Mouse (Mus musculus): ENCODE data around the gene 1300017J02Rik. TPM values are rescaled to one million over a fixed set of nuclear protein-coding genes. Genes with fewer than 3 reads are reported as not detected.
A peak's percentile ranks its signal among the peaks of the same experiment; 100 is the strongest.

1300017J02Rik gene
- polyA plus RNA-seq, 1 experiment = not detected

DNA sequence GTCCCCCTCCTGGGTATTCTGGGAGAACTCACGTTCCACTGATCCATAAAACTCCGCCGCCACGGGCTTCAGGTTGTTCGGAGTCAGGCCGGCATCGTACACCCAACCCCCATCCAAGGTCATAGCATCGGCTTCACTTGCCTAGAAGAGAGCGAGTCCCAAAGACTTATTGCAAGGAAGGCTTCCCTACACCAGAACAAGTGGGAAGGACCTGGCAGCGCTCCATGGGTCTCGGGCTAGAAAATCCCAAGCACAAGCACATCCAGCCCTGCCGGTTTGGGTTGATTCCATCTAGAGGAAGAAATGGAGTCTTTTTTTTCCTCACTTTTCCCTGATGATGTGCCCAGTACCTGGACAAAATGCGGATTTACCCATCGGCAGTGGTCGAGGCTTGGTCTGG is 78.1 kb downstream of the 1300017J02Rik start:
- H3K4me1 ChIP-seq (ENCODE audit: control insufficient read depth, insufficient read depth, low read length) = peaks cover 19% of the 10 kb centered on the region
- no peak overlapping the region for H3K27ac ChIP-seq (ENCODE audit: insufficient read depth, low read depth, low read length)
- TF ChIP-seq CTCF (IDR thresholded peaks at IDR 0.05; ENCODE audit: low read depth, low read length) (no peak), POLR2A (IDR thresholded peaks at IDR 0.05; ENCODE audit: borderline replicate concordance, low read depth, low read length) (no peak)
- H3K4me3 ChIP-seq (ENCODE audit: insufficient read depth, low read length) = no peak overlapping the region

DNA sequence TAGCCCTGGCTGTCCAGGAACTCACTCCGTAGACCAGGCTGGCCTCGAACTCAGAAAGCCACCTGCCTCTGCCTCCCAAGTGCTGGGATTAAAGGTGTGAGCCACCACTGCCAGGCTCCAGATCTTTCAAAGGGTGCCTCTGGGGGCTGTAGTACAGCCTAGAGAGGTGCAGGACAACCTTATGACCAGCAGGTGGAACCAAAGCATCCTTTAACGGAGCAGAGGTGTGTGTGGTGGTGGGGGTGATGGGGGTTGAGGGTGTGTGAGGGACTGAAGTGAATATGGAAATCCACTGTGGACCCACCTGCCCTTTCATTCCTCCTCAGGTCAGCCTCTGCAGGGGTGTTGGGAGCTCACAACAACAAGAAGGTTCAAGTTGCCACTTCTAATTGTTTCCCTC is 79.4 kb downstream of the 1300017J02Rik start:
- peak; percentile 57; the same call in 1 of the 2 replicates for TF ChIP-seq CTCF (IDR thresholded peaks at IDR 0.05; ENCODE audit: low read depth, low read length)
- TF ChIP-seq POLR2A (IDR thresholded peaks at IDR 0.05; ENCODE audit: borderline replicate concordance, low read depth, low read length) = no peak
- no peak overlapping the region for H3K27ac ChIP-seq (ENCODE audit: insufficient read depth, low read depth, low read length)
- no peak overlapping the region for H3K4me3 ChIP-seq (ENCODE audit: insufficient read depth, low read length)
- H3K4me1 ChIP-seq (ENCODE audit: control insufficient read depth, insufficient read depth, low read length) = peaks cover 10% of the 10 kb centered on the region

DNA sequence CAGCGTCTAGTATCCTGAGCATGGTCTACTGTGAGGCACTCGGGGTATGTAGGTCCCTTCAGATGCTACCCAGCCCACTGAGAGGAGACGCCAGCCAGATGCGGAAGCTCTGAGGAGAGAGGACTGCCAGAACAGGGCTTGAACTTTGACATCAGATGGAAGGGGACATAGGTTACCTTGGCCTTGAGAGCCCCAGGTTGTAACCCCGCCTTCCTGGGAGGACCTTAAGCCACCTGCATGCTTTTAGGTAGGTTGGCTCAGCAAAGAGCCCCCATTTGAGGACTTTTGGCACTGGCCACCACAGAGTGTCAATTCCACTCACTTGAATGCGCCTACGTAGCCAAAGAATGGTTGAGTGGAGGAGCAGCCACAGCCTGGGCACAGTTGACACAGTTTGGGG is 80.2 kb downstream of the 1300017J02Rik start:
- Histone ChIP-seq H3K27ac (ENCODE audit: insufficient read depth, low read depth, low read length) (no peak overlapping the region), H3K4me3 (ENCODE audit: insufficient read depth, low read length) (no peak overlapping the region), H3K4me1 (ENCODE audit: control insufficient read depth, insufficient read depth, low read length) (peaks cover 9% of the 10 kb centered on the region)
- TF ChIP-seq CTCF (IDR thresholded peaks at IDR 0.05; ENCODE audit: low read depth, low read length) (no peak), POLR2A (IDR thresholded peaks at IDR 0.05; ENCODE audit: borderline replicate concordance, low read depth, low read length) (no peak)

DNA sequence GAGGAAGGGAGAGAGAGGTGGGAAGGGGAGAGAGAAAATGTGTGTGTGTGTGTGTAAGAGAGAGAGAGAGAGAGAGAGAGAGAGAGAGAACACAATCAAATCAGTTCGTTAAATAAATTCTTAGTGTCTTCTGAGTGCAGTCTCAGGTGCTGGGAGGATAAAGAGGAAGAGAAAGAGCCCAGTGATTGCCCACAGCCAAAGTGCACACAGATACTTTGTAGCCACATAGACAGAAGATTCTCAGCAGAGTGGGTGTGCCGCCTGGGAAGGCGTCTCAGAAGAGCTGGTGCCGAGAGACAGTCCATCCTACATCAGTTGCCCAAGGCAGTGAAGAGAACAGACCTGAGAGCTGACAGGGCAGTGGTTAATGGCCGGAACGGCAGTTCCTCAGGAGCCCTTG is 90.6 kb downstream of the 1300017J02Rik start:
- Histone ChIP-seq H3K27ac (ENCODE audit: insufficient read depth, low read depth, low read length) (no peak overlapping the region), H3K4me3 (ENCODE audit: insufficient read depth, low read length) (no peak overlapping the region), H3K4me1 (ENCODE audit: control insufficient read depth, insufficient read depth, low read length) (no peaks in the 10 kb centered on the region)
- TF ChIP-seq POLR2A (IDR thresholded peaks at IDR 0.05; ENCODE audit: borderline replicate concordance, low read depth, low read length) (no peak), CTCF (IDR thresholded peaks at IDR 0.05; ENCODE audit: low read depth, low read length) (no peak)

DNA sequence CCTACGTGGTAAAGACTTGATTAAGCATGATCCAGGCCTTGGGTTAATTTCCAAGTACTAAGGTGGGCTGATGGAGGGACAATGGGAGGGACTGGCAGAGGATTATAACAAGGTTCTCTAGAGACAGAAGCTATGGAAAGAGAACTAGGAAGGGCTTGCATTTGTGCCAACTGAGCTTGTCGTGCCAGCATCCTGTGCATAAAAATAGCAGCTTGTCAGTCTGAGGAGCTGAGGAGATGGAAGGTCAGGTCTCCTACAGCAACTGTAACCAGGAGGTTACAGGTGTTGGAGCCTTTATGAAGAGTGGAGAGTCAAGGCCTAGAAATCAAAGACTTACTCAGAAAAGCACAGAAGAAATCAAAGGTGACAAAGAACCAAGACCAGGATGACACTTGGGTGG is 91.3 kb downstream of the 1300017J02Rik start:
- H3K4me1 ChIP-seq (ENCODE audit: control insufficient read depth, insufficient read depth, low read length) = no peaks in the 10 kb centered on the region
- H3K27ac ChIP-seq (ENCODE audit: insufficient read depth, low read depth, low read length) = no peak overlapping the region
- no peak overlapping the region for H3K4me3 ChIP-seq (ENCODE audit: insufficient read depth, low read length)
- TF ChIP-seq CTCF (IDR thresholded peaks at IDR 0.05; ENCODE audit: low read depth, low read length) (no peak), POLR2A (IDR thresholded peaks at IDR 0.05; ENCODE audit: borderline replicate concordance, low read depth, low read length) (no peak)

DNA sequence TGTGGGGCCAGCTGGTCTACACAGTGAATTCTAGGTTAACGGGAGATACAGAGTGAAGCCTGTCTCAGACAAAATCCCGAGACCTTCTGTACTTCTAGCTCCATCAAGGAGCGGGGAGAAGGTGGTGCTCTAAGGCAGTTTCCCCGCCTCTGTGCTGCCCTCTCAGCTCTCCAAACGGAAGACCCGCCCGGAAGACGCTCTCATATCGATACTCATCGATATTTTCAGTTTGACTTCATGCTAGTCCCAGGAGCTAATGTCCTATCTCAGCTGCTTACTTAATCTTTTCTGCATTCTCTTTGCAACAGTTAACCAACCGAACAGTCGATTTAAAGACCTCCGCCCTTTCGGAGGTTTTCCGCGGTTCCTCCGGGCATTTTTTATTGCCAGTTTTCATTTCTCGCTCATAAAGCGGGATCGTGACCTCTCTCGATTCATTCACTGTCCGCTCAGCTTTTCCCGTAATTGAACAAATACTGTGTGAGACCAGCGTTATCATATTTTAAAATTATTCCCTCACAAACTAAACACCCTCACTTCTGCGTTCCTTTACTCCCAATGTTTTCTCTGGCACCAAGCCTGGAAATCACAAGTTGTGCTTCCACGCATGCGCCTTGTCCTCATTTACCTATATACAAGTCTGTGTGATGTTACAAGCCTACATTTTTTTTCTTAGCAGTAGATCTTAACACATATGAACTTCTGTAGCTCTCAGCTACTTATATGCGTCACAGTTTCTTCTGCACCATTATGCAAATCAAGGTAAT is 92.0 kb downstream of the 1300017J02Rik start:
- H3K27ac ChIP-seq (ENCODE audit: insufficient read depth, low read depth, low read length) = no peak overlapping the region
- no peak for TF ChIP-seq POLR2A (IDR thresholded peaks at IDR 0.05; ENCODE audit: borderline replicate concordance, low read depth, low read length)
- TF ChIP-seq CTCF (IDR thresholded peaks at IDR 0.05; ENCODE audit: low read depth, low read length) = no peak
- H3K4me3 ChIP-seq (ENCODE audit: insufficient read depth, low read length) = no peak overlapping the region
- H3K4me1 ChIP-seq (ENCODE audit: control insufficient read depth, insufficient read depth, low read length) = no peaks in the 10 kb centered on the region

DNA sequence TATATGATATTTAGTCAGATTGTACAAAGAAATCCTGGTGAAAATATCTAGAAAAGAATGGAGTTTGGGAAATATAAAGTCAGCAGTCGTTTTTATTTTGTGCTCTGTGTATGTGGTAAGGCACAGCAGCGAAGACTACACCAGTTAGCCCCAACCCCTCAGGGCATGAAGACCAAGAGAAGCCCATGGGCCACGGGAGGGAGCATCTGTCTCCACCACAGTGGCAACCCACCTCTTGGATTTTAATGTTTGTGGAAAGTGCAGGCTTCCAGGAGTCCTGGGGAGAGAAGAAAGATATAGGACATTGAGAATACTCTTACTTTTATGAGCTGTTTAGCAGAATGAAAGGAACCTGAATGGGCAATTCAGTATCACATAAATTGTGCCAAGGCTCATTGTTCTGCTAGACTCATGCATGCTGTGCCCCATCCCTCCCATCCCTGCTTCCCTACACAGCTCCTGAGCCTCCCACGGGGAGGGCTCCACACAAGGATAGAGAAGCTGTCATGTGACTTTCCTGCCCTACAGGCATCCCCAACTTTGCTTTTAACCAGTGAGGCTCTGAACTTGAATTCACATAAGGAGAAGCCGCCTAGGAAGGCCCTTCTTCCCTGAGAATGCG is 96.0 kb downstream of the 1300017J02Rik start:
- H3K4me3 ChIP-seq (ENCODE audit: insufficient read depth, low read length) = no peak overlapping the region
- TF ChIP-seq CTCF (IDR thresholded peaks at IDR 0.05; ENCODE audit: low read depth, low read length) = no peak
- TF ChIP-seq POLR2A (IDR thresholded peaks at IDR 0.05; ENCODE audit: borderline replicate concordance, low read depth, low read length) = no peak
- H3K27ac ChIP-seq (ENCODE audit: insufficient read depth, low read depth, low read length) = no peak overlapping the region
- no peaks in the 10 kb centered on the region for H3K4me1 ChIP-seq (ENCODE audit: control insufficient read depth, insufficient read depth, low read length)

DNA sequence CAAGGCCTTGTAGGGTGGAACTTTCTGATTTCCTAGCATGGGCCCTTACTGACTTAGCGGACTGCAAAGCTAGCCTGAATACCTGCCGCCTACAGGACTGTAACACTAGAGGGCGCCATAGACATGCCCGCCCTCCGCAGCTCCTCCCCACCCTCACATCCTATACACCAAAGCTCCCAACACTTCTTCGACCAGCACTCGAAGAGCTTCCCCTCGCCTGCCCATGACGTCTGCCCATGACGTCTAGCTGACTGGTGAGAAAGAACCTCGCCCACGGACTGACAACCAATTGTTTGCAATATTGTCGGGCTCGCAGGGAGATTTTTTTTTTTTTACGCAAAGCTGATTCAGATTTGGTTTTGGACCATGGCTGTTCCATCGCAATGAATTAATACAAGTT is 97.0 kb downstream of the 1300017J02Rik start:
- H3K4me1 ChIP-seq (ENCODE audit: control insufficient read depth, insufficient read depth, low read length) = no peaks in the 10 kb centered on the region
- TF ChIP-seq POLR2A (IDR thresholded peaks at IDR 0.05; ENCODE audit: borderline replicate concordance, low read depth, low read length) (no peak), CTCF (IDR thresholded peaks at IDR 0.05; ENCODE audit: low read depth, low read length) (peak; percentile 58)
- H3K27ac ChIP-seq (ENCODE audit: insufficient read depth, low read depth, low read length) = no peak overlapping the region
- H3K4me3 ChIP-seq (ENCODE audit: insufficient read depth, low read length) = no peak overlapping the region

DNA sequence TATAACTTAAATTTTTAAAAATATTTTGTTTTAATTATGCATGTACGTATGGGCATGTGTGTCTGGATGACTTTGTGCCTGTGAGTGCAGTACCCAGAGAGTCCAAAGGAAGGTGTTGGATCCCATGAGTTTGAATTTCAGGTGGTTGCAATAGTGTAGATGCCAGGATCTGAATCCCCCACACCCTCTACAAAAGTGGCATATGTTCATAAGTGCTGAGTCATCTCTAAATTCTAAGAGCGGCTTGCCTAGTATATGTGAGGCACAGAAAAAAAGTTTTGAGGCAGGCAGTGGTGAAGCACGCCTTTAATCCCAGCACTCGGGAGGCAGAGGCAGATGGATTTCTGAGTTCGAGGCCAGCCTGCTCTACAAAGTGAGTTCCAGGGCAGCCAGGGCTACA is 99.1 kb downstream of the 1300017J02Rik start:
- no peak overlapping the region for H3K4me3 ChIP-seq (ENCODE audit: insufficient read depth, low read length)
- no peak overlapping the region for H3K27ac ChIP-seq (ENCODE audit: insufficient read depth, low read depth, low read length)
- no peak for TF ChIP-seq CTCF (IDR thresholded peaks at IDR 0.05; ENCODE audit: low read depth, low read length)
- TF ChIP-seq POLR2A (IDR thresholded peaks at IDR 0.05; ENCODE audit: borderline replicate concordance, low read depth, low read length) = no peak
- H3K4me1 ChIP-seq (ENCODE audit: control insufficient read depth, insufficient read depth, low read length) = no peaks in the 10 kb centered on the region

DNA sequence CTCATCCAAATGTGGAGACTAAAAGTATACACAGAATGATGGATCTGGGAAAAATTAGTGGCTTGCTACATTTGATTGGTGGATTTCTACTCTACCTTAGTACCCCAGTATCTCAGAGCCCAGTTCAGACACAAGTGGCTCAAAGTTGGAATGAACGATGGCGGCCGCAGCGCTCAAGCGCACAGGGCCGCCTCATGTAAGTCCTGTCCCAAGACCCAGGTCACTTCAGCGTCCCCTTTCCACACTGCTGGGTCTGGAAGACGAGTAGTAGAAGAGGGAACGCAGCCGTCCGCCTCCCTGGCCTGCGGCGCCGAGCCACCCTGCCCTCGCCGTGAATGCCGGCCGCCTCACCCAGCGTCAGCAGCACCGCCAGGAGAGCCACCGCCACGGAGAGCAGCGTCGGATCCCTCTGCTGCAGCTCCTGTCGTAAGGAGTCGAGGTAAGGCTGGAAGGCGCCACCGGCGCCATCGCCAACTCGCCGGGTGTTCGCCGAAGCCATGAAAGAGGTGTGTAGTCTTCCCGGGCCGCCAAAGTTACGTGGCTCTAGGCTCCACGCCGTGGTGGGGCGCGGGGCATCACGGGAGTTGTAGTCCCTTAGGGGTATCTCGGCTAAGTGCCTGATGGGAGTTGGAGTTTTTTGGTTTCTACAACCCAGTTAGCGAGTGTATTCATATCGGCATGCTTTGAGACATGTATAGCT is 103.2 kb downstream of the 1300017J02Rik start, which contains the start of gene Srprb:
TSS of gene Srprb (minus strand) at position 577 of the 700 bp plus-strand sequence.
- no peak for TF ChIP-seq POLR2A (IDR thresholded peaks at IDR 0.05; ENCODE audit: borderline replicate concordance, low read depth, low read length)
- no peak for TF ChIP-seq CTCF (IDR thresholded peaks at IDR 0.05; ENCODE audit: low read depth, low read length)
- H3K4me3 ChIP-seq (ENCODE audit: insufficient read depth, low read length) = peak within 1 kb of the TSS; percentile 93
- H3K4me1 ChIP-seq (ENCODE audit: control insufficient read depth, insufficient read depth, low read length) = no peaks in the 10 kb centered on the region
- H3K27ac ChIP-seq (ENCODE audit: insufficient read depth, low read depth, low read length) = peak within 1 kb of the TSS; percentile 15

Other genes with a start within 250 kb of the 1300017J02Rik start
- gene Rab6b, start 193.3 kb downstream of the 1300017J02Rik start, polyA plus RNA-seq (2012; ENCODE audit: insufficient read depth, insufficient read length, missing spikeins) = 11.1 and 11.4 TPM in 2 replicates
- 17.7 and 20.8 TPM in 2 replicates for gene Srprb, start 102.9 kb downstream of the 1300017J02Rik start, polyA plus RNA-seq (2012; ENCODE audit: insufficient read depth, insufficient read length, missing spikeins)
- gene Gm20425, start 74.8 kb downstream of the 1300017J02Rik start, polyA plus RNA-seq (2012; ENCODE audit: insufficient read depth, insufficient read length, missing spikeins) = 1.5 and 2.1 TPM in 2 replicates
- 478 and 513 TPM in 2 replicates for gene Trf, start 74.6 kb downstream of the 1300017J02Rik start, polyA plus RNA-seq (2012; ENCODE audit: insufficient read depth, insufficient read length, missing spikeins)
- 43.9 and 49.4 TPM in 2 replicates for gene Topbp1, start 133 bp upstream of the 1300017J02Rik start, polyA plus RNA-seq (2012; ENCODE audit: insufficient read depth, insufficient read length, missing spikeins)
- 87.7 and 93.1 TPM in 2 replicates for gene Cdv3, start 60.8 kb upstream of the 1300017J02Rik start, polyA plus RNA-seq (2012; ENCODE audit: insufficient read depth, insufficient read length, missing spikeins)
- gene Bfsp2, start 175.3 kb upstream of the 1300017J02Rik start, polyA plus RNA-seq (2012; ENCODE audit: insufficient read depth, insufficient read length, missing spikeins) = not detected in 2 replicates